Mouse (Mus musculus) MEL (cell line): Measurements from ENCODE around the gene Srsf1. TPM values are rescaled to one million over a fixed set of nuclear protein-coding genes. Genes with fewer than 3 reads are reported as not detected.
A peak's percentile ranks its signal among the peaks of the same experiment; 100 is the strongest.

Experiments used
- DNase-seq: peaks from one replicate; pipeline ENCODE4 v3.0.0; 2011; ENCODE audit warnings: low read depth, low spot score
- H3K27ac ChIP-seq: 2 replicates; pipeline ENCODE4 v1.5.1; 2012; ENCODE audit warnings: low read depth, mild to moderate bottlenecking, control low read depth, low read length, moderate library complexity; ENCODE audit not compliant: control insufficient read depth
- H3K27me3 ChIP-seq, 2 experiments: fragments of 150-350 bp in 1 of 2; sonication (generic) in 1 of 2; 2 replicates each; pipeline ENCODE4 v1.6.1; 2012; ENCODE audit warnings: low read length in 2 of 2, mild to moderate bottlenecking in 2 of 2, improper control_type of control experiment in 1 of 2, moderate library complexity in 1 of 2; ENCODE audit not compliant: insufficient read depth in 2 of 2, control insufficient read depth in 1 of 2
- H3K36me3 ChIP-seq, 2 experiments: 2 replicates each; pipeline ENCODE4 v1.6.1; 2012 to 2014; ENCODE audit warnings: low read length in 2 of 2, improper control_type of control experiment in 1 of 2, inconsistent platforms in 1 of 2, mild to moderate bottlenecking in 1 of 2; ENCODE audit not compliant: insufficient read depth in 2 of 2, control insufficient read depth in 1 of 2
- H3K4me1 ChIP-seq, 2 experiments: fragments of 150-350 bp in 1 of 2; sonication (generic) in 1 of 2; 2 replicates each; pipeline ENCODE4 v1.6.1; 2012; ENCODE audit warnings: low read length in 2 of 2, improper control_type of control experiment in 1 of 2, mild to moderate bottlenecking in 1 of 2; ENCODE audit not compliant: insufficient read depth in 2 of 2, control insufficient read depth in 1 of 2
- H3K4me3 ChIP-seq, 2 experiments: fragments of 150-350 bp in 1 of 2; sonication (generic) in 1 of 2; 2 replicates each; pipeline ENCODE4 v1.5.1; 2012; ENCODE audit warnings: low read depth in 2 of 2, low read length in 2 of 2, mild to moderate bottlenecking in 2 of 2, moderate library complexity in 2 of 2, control low read depth in 1 of 2, improper control_type of control experiment in 1 of 2; ENCODE audit not compliant: control insufficient read depth in 1 of 2, insufficient read depth in 1 of 2
- H3K79me2 ChIP-seq: 2 replicates; pipeline ENCODE4 v1.6.1; 2012; ENCODE audit warnings: mild to moderate bottlenecking, low read length, moderate library complexity; ENCODE audit not compliant: control insufficient read depth, poor library complexity, insufficient read depth
- H3K9ac ChIP-seq: 2 replicates; pipeline ENCODE4 v1.6.1; 2012; ENCODE audit warnings: low read depth, mild to moderate bottlenecking, control low read depth, low read length, moderate library complexity; ENCODE audit not compliant: control insufficient read depth, poor library complexity, severe bottlenecking
- H3K9me3 ChIP-seq: fragments of 150-350 bp; sonication (generic); replicated peaks from 2 replicates; pipeline ENCODE4 v1.6.1; 2012; ENCODE audit warnings: mild to moderate bottlenecking, low read length, improper control_type of control experiment, moderate library complexity; ENCODE audit not compliant: insufficient read depth
- BHLHE40 ChIP-seq: IDR thresholded peaks from 2 replicates; pipeline ENCODE4 v1.6.1; 2012; ENCODE audit warnings: low read depth, mild to moderate bottlenecking, inconsistent platforms, low read length, improper control_type of control experiment, borderline replicate concordance
- CHD1 ChIP-seq: IDR thresholded peaks from 2 replicates; pipeline ENCODE4 v1.6.1; 2012; ENCODE audit warnings: low read depth, mild to moderate bottlenecking, inconsistent platforms, low read length, improper control_type of control experiment
- CTCF ChIP-seq, 3 experiments: IDR thresholded peaks in 2 of 3; conservative IDR thresholded peaks in 1 of 3; 2 replicates each; pipeline ENCODE4 v1.5.1; 2011 to 2012; ENCODE audit warnings: low read length in 3 of 3, low read depth in 2 of 3, mild to moderate bottlenecking in 2 of 3, improper control_type of control experiment in 1 of 3, inconsistent platforms in 1 of 3, mixed read lengths in 1 of 3, moderate library complexity in 1 of 3; ENCODE audit not compliant: control insufficient read depth in 1 of 3, insufficient read depth in 1 of 3, poor library complexity in 1 of 3, severe bottlenecking in 1 of 3
- ELF1 ChIP-seq: IDR thresholded peaks from 2 replicates; pipeline ENCODE4 v1.6.1; 2014; ENCODE audit warnings: low read depth, mild to moderate bottlenecking, inconsistent platforms, low read length, improper control_type of control experiment, moderate library complexity
- ETS1 ChIP-seq: IDR thresholded peaks from 2 replicates; pipeline ENCODE4 v1.6.1; 2012; ENCODE audit warnings: low read depth, mild to moderate bottlenecking, inconsistent platforms, low read length, improper control_type of control experiment, moderate library complexity
- JUND ChIP-seq: IDR thresholded peaks from 2 replicates; pipeline ENCODE4 v1.6.1; 2011; ENCODE audit warnings: low read depth, mild to moderate bottlenecking, improper control_type of control experiment, low read length
- MAFK ChIP-seq: IDR thresholded peaks from 2 replicates; pipeline ENCODE4 v1.6.1; 2011; ENCODE audit warnings: low read depth, mild to moderate bottlenecking, low read length, improper control_type of control experiment, borderline replicate concordance
- MAX ChIP-seq: IDR thresholded peaks from 2 replicates; pipeline ENCODE4 v1.6.1; 2011; ENCODE audit warnings: low read length, improper control_type of control experiment
- RAD21 ChIP-seq: IDR thresholded peaks from 2 replicates; pipeline ENCODE4 v1.6.1; 2011; ENCODE audit warnings: mild to moderate bottlenecking, low read depth, low read length, improper control_type of control experiment
- SMC3 ChIP-seq: IDR thresholded peaks from 2 replicates; pipeline ENCODE4 v1.6.1; 2011; ENCODE audit warnings: low read depth, low read length, improper control_type of control experiment
- TBP ChIP-seq: IDR thresholded peaks from 2 replicates; pipeline ENCODE4 v1.8.0; 2011; ENCODE audit warnings: low read depth, low read length, improper control_type of control experiment
- TCF12 ChIP-seq: IDR thresholded peaks from 2 replicates; pipeline ENCODE4 v1.6.1; 2014; ENCODE audit warnings: low read depth, mild to moderate bottlenecking, inconsistent platforms, low read length, improper control_type of control experiment, moderate library complexity
- USF1 ChIP-seq: IDR thresholded peaks from 2 replicates; pipeline ENCODE4 v1.6.1; 2014; ENCODE audit warnings: low read depth, mild to moderate bottlenecking, inconsistent platforms, low read length, improper control_type of control experiment, moderate library complexity
- ZKSCAN1 ChIP-seq: IDR thresholded peaks from 2 replicates; pipeline ENCODE4 v1.6.1; 2012; ENCODE audit warnings: low read depth, mild to moderate bottlenecking, inconsistent platforms, low read length, improper control_type of control experiment, moderate library complexity
- ZMIZ1 ChIP-seq: IDR thresholded peaks from 2 replicates; pipeline ENCODE4 v1.6.1; 2012; ENCODE audit warnings: low read depth, mild to moderate bottlenecking, inconsistent platforms, low read length, improper control_type of control experiment, moderate library complexity
- polyA plus RNA-seq, 2 experiments: library from polyadenylated mRNA; stranded (reverse) in 1 of 2; unstranded in 1 of 2; fragments of >175 nt in 1 of 2; fragments of >200 nt in 1 of 2; gene quantifications; 2 replicates each; pipeline versions ENCODE4 v1.2.1 to v1.2.4; 2012; ENCODE audit warnings: low replicate concordance in 2 of 2, low read depth in 1 of 2; ENCODE audit not compliant: insufficient read length in 2 of 2, insufficient read depth in 1 of 2, missing spikeins in 1 of 2
- total RNA-seq: library from RNA; depleted of rRNA; stranded (reverse); fragments of 300-350 nt; gene quantifications from 2 replicates; pipeline ENCODE4 v1.2.3, GENCODE M21; 2012

Gene Srsf1
- total and polyA plus RNA-seq, 3 experiments = 421 to 596 (median 431) TPM

- no peak; the same call in 1 of the 2 replicates for TF ChIP-seq ZKSCAN1
- TF ChIP-seq RAD21 = no peak
- peak; percentile 93 for TF ChIP-seq TBP
- TF ChIP-seq ETS1 = peak; percentile 48
- TF ChIP-seq MAFK = no peak
These were observed at the start of gene Srsf1 (continued) for GRCm38 (mm10) chr11:88046944-88047794.

DNA sequence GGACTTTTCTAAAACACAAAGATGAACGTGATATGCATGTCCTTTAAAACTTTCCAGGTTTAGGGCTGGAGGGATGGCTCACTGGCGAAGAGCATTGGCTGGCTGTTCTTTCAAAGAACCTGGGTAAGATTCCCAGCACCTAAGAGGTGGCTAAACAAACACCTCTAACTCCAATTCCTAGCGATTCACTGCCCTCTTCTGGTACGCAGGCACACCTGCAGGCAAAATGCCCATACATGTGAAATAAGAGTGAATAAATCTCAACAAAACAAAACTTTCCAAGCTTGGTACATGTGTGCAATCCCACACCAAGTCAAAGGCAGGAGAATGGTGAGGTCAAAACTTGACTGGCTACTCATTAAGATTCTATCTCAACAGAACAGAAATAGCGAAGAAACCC, 47.4 kb upstream of the Srsf1 start:
- H3K27ac ChIP-seq = no peak overlapping the region
- no peaks in the 10 kb centered on the region for H3K79me2 ChIP-seq
- no peaks in the 10 kb centered on the region for H3K4me1 ChIP-seq
- H3K9ac ChIP-seq = no peak overlapping the region
- no peak overlapping the region for H3K4me3 ChIP-seq
- no peaks in the 10 kb centered on the region for H3K9me3 ChIP-seq
- TF ChIP-seq CTCF (IDR thresholded peaks at IDR 0.05 in 2 of 3, conservative IDR thresholded peaks at IDR 0.05 in 1 of 3; ENCODE audit: control insufficient read depth in 1 of 3, insufficient read depth in 1 of 3, low read depth in 2 of 3, low read length in 3 of 3, poor library complexity in 1 of 3, severe bottlenecking in 1 of 3) (peak in 2 of 3 experiments; percentile 2 to 22; a peak in 1 of 6 replicates), BHLHE40 (no peak)
- TF ChIP-seq, all 39 proteins: peak for 1
- no peak for DNase-seq
- H3K36me3 ChIP-seq = no peaks in the 10 kb centered on the region
- peaks cover 2 to 7% of the 10 kb centered on the region in 2 experiments; a peak in 3 of 4 replicates for H3K27me3 ChIP-seq

DNA sequence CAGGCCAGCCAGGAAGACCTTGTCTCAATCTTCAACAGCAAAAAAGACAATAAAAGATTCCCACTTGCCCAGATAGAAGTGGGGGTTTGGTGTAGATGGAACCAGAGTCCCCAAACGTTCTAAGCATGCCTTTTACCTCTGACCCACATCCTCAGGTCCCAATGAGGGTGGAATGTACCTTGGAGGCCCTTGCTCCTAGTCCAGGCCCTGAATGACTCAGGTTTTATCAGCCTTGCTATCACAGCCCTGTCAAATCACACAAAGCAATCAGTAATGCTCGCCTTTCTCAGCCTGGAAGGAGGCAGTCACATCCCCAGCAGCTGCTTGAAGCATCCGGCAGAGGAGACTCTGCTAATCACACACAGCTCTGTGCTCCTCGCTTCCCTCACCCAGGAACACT, 44.4 kb upstream of the Srsf1 start:
- TF ChIP-seq TCF12 (no peak), MAX (no peak), CHD1 (no peak), ELF1 (no peak), JUND (no peak), USF1 (no peak), ZMIZ1 (no peak), SMC3 (no peak), CTCF (IDR thresholded peaks at IDR 0.05 in 2 of 3, conservative IDR thresholded peaks at IDR 0.05 in 1 of 3; ENCODE audit: control insufficient read depth in 1 of 3, insufficient read depth in 1 of 3, low read depth in 2 of 3, low read length in 3 of 3, poor library complexity in 1 of 3, severe bottlenecking in 1 of 3) (no peak)
- H3K4me3 ChIP-seq = no peak overlapping the region

More for the DNA sequence above, 44.4 kb upstream of the Srsf1 start:
- Histone ChIP-seq H3K4me1 (no peaks in the 10 kb centered on the region), H3K36me3 (no peaks in the 10 kb centered on the region), H3K27me3 (peaks cover 5 to 6% of the 10 kb centered on the region in 2 experiments; a peak in 3 of 4 replicates), H3K9ac (no peak overlapping the region), H3K9me3 (no peaks in the 10 kb centered on the region), H3K27ac (no peak overlapping the region), H3K79me2 (no peaks in the 10 kb centered on the region)
- DNase-seq = no peak
